Mouse (Mus musculus) forebrain, embryonic 10.5 days (tissue): Measurements from ENCODE around the gene Pih1d1. TPM values are rescaled to one million over a fixed set of nuclear protein-coding genes. Genes with fewer than 3 reads are reported as not detected.

Experiments
- DNase-seq: peaks from one replicate; pipeline ENCODE4 v3.0.0-alpha.2; 2017; ENCODE audit warnings: low spot score; ENCODE audit errors: extremely low spot score
- H3K27ac ChIP-seq: fragments of 300-500 bp; sonication (generic); 2 replicates; pipeline ENCODE4 v1.5.1; 2016; ENCODE audit warnings: mild to moderate bottlenecking
- H3K27me3 ChIP-seq: fragments of 300-500 bp; sonication (generic); 2 replicates; pipeline ENCODE4 v1.6.1; 2016; ENCODE audit warnings: mild to moderate bottlenecking; ENCODE audit not compliant: poor library complexity, severe bottlenecking
- H3K36me3 ChIP-seq: fragments of 300-500 bp; sonication (generic); replicated peaks from 2 replicates; pipeline ENCODE4 v1.6.1; 2016; ENCODE audit warnings: mild to moderate bottlenecking, moderate library complexity
- H3K4me1 ChIP-seq: fragments of 300-500 bp; sonication (generic); 2 replicates; pipeline ENCODE4 v1.6.1; 2016
- H3K4me3 ChIP-seq: fragments of 300-500 bp; sonication (generic); 2 replicates; pipeline ENCODE4 v1.5.1; 2016; ENCODE audit warnings: mild to moderate bottlenecking, moderate library complexity
- H3K9me3 ChIP-seq: fragments of 300-500 bp; sonication (generic); 2 replicates; pipeline ENCODE4 v1.6.1; 2016; ENCODE audit warnings: mild to moderate bottlenecking, moderate library complexity
- WGBS: fragments of 180-500 bp; shearing (Covaris S2); methylation state at CpG from one replicate; pipeline ENCODE4 v1.1.7; 2016; 5-methylcytosine and 5-hydroxymethylcytosine counted together
- microRNA counts: library from miRNA; unstranded; fragments of <30 nt; microRNA quantifications from one replicate; lab custom pipeline; 2017
- microRNA-seq: library from miRNA; unstranded; fragments of <30 nt; microRNA quantifications from one replicate; pipeline ENCODE4, GENCODE M21; 2017
- polyA plus RNA-seq: library from polyadenylated mRNA; unstranded; fragments of >200 nt; fragmentation: Nextera tagmentation; extraction: Ambion mirVana; gene quantifications from 2 replicates; pipeline ENCODE4 v1.2.1, GENCODE M21; 2016

Pih1d1 gene
- polyA plus RNA-seq, 1 experiment from 2014 or later = 98.5 TPM

DNA sequence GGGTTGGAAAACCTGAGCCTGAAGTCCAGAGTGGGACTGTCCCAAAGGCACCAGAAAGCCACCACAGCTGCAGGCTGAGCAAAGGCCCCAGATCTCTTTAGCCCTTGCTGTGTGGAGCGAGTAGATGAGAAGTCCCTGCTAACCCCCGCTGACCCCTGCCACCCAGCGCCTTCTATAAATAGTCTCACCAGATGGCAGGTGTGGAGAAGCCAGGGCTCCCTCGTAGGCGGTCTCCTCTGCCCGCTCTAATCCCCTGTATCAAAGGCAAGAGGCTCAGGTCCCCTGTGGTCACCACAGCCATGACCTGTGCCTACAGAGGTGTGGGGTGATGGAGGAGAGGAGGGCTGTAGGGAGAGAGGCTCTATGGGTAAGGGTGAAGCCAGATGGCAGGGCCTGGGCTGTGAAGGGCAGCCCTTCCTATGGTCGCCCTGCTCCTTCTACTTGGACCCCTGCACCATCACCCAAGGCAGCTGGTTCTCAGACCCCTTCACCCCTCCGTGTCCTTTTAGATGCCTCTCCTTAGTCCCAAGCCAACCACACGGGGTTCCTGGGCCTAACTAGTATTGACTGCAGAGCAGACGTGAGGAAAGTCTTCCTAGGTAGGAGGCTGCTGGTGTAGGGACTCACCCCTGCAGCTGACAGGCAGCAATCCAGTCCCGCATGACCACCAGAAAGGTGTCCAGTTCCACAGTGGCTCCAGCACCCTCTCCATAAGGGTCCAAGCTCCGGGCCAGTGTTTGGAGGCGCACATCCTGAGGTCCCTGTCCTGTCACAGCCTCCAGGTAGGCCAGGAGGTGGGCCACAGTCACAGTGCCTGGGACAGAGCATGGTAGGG is 41.5 kb downstream of the Pih1d1 start:
- no peak for DNase-seq
- peaks cover 62% of the 10 kb centered on the region for H3K27me3 ChIP-seq
- H3K4me3 ChIP-seq = no peak overlapping the region
- 55% methylated on average over 13 of the region's 13 CpGs for WGBS
- no peaks in the 10 kb centered on the region for H3K36me3 ChIP-seq
- peak overlapping the region; percentile 35; the same call in 1 of the 2 replicates for H3K27ac ChIP-seq
- no peaks in the 10 kb centered on the region for H3K9me3 ChIP-seq
- H3K4me1 ChIP-seq = peaks cover 45% of the 10 kb centered on the region

DNA sequence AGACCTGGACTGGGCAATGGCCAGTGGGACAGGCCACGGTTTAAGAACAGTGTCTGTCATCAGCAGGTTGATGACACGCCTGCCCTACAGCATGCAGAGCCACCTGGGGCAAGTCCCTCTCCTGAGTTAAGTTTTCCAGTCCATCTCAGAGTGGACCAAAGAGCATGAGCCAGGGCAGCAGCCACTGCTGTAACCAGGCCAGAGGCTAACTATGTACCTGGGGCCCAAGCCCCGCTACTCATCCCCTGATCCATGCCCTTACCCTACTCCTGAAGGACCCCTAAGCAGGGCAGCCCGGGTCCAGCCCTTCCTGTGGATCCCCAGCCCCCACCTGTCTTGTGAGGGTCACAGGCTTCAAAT is 42.1 kb downstream of the Pih1d1 start:
- Histone ChIP-seq H3K4me3 (no peak overlapping the region), H3K9me3 (no peaks in the 10 kb centered on the region), H3K27me3 (peaks cover 58% of the 10 kb centered on the region), H3K4me1 (peaks cover 42% of the 10 kb centered on the region), H3K36me3 (no peaks in the 10 kb centered on the region), H3K27ac (no peak overlapping the region; the same call in 1 of the 2 replicates)
- DNase-seq = no peak
- 84% methylated on average over 4 of the region's 4 CpGs for WGBS

DNA sequence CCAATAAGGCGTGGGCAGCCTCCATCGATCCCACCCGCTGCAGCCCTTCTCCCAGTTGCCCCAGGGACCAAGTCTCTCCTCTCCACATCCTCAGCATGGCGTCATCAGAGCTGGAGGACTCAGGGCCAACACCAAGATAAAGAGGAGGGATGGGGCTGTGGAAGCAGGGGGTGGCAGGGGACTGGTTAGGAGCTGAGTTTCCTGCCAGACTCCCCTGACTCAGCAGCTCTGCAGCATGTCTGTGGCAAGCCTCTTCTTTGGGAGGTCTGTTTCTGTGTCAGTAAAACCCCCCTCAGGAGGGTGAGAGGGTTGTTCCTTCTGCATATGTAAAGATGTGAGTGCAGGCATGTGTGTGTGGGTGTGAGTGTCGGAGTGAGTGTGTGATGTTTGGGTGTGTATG is 42.9 kb downstream of the Pih1d1 start:
- H3K36me3 ChIP-seq = no peaks in the 10 kb centered on the region
- peaks cover 33% of the 10 kb centered on the region for H3K4me1 ChIP-seq
- 69% methylated on average over 5 of the region's 5 CpGs for WGBS
- no peak overlapping the region for H3K27ac ChIP-seq
- no peak overlapping the region for H3K4me3 ChIP-seq
- DNase-seq = no peak
- H3K27me3 ChIP-seq = peaks cover 51% of the 10 kb centered on the region
- H3K9me3 ChIP-seq = no peaks in the 10 kb centered on the region

DNA sequence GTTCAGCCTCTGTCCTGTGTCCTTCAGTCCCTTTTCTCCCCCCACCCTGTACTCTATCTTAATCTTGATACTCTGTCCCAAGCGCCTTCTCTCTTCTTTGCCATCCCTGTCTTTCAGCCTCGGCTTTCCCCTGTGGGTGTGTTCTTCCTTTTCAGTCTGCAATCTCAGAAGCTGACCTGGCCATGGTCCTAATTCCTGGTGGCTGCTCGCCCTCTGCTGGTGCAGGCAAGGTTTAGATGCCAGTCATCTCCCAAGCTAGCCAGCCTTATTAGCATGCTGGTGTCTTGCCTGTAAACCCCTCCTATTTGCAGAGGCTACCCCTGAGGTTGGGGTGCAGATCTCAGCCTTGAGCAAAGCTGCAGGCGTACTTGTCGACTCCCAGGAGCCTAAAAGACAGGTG is 44.3 kb downstream of the Pih1d1 start:
- Histone ChIP-seq H3K27ac (no peak overlapping the region), H3K36me3 (no peaks in the 10 kb centered on the region), H3K4me1 (peaks cover 24% of the 10 kb centered on the region), H3K9me3 (no peaks in the 10 kb centered on the region), H3K27me3 (peaks cover 57% of the 10 kb centered on the region), H3K4me3 (no peak overlapping the region)
- 12% methylated on average over 5 of the region's 5 CpGs for WGBS
- DNase-seq = peak; percentile 66

DNA sequence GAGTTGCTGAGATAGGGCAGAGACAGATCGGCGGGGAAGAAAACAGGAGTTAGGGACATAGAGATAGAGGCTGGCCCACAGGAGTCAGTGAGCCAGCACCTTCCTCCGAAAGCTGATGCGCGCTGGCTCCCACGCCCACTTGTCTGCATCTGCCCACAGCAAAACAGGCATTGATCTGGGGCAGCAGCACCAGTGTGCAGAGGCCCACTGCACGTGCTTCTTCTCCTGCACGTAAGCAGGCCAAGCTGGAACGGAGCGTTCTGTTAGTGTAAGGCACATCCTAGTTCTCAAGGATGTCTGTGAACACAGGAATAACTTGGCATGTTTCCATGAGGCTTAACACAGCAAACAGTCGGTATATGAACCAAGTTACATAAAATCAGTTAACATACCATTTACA is 44.9 kb downstream of the Pih1d1 start:
- DNase-seq = no peak
- Histone ChIP-seq H3K27me3 (peaks cover 57% of the 10 kb centered on the region), H3K36me3 (no peaks in the 10 kb centered on the region), H3K4me1 (peaks cover 23% of the 10 kb centered on the region), H3K9me3 (no peaks in the 10 kb centered on the region), H3K4me3 (no peak overlapping the region), H3K27ac (no peak overlapping the region)
- 87% methylated on average over 11 of the region's 11 CpGs for WGBS

DNA sequence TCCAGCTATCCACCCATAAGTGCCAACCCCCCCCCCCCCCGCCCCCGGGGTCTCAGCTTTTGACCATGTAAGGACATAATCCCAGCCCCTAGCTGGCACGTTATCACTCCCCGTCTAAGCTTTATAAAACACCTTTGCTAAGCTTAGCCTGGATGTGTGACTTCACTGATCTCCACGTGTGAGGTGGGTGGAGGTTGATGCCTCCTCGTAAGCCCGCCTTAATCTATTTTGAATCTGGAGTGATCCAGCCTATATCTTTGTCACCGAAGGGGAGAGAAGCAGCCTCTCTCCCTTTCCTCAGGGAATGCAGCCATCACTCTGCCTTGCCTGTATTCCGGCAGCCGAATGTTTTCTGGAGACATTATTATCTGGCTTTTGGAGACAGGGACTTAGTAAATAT is 48.6 kb downstream of the Pih1d1 start:
- Histone ChIP-seq H3K9me3 (no peaks in the 10 kb centered on the region), H3K27me3 (peaks cover 43% of the 10 kb centered on the region), H3K36me3 (no peaks in the 10 kb centered on the region), H3K4me1 (peaks cover 12% of the 10 kb centered on the region), H3K4me3 (no peak overlapping the region), H3K27ac (no peak overlapping the region)
- DNase-seq = no peak
- 64% methylated on average over 10 of the region's 10 CpGs for WGBS

DNA sequence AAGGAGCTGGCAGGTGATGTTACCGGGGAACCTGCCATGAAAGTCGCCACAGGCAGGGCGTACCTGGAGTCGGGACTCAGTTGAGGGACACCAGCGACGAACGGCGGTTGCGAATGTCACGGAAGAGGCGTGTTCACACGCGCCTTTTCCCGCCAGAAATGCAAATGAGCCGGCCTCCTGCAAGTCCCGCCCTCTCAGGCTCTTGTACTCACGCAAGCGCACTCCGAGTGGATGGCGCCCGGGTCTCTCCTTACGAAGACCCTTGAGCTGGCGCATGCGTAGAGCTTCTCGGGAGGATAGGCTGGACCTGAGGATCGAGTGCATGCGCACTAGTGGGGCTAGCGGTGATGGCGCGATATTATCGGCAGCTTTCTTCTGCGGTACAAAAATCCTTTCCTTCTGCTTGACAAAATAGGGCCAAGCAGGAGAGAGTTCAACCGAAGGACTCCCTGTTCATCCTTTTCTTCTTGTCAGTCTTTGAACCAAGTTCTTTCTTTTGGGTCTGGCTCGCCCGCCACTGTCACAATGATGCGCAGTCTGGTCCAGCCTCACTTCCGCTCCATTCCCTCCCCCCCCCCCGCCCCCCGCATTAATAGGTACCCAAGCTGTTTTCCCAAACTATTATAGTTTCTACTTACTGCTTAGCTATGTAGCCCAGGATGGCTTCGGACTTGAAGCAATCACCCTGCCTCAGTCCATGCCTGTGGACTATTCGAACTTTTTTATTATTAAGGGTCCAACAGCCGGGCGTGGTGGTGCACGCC is 50.5 kb downstream of the Pih1d1 start, which contains the start of gene Ccdc155:
Gene Ccdc155 (minus strand): TSS at position 513 of the 764 bp plus-strand sequence.
- H3K27me3 ChIP-seq = peaks cover 47% of the 10 kb centered on the region
- DNase-seq = peak; percentile 99
- H3K9me3 ChIP-seq = no peaks in the 10 kb centered on the region
- no peaks in the 10 kb centered on the region for H3K36me3 ChIP-seq
- H3K27ac ChIP-seq = peak within 1 kb of the TSS; percentile 88
- 9% methylated on average over 44 of the region's 44 CpGs for WGBS
- peaks cover 5% of the 10 kb centered on the region for H3K4me1 ChIP-seq
- peak within 1 kb of the TSS; percentile 57 for H3K4me3 ChIP-seq

DNA sequence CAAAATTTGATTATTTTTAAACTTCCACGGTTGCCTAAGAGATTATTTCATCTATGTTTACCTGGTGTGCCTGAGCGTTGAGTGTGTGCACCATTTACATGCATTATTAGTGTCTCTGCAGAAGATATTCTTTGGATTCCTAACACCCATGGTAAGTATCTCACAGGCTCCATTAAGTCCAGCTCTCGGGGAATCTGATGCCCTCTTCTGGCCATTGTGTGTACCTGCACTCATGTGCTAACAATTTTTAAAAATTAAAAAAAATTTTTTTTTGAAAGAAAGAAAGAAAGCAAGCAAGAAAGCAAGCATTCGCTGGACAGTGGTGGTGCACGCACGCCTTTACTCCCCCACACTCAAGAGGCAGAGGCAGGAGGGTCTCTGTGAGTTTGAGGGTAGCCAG is 54.2 kb downstream of the Pih1d1 start:
- Histone ChIP-seq H3K27me3 (peaks cover 62% of the 10 kb centered on the region), H3K9me3 (no peaks in the 10 kb centered on the region), H3K4me1 (peaks cover 13% of the 10 kb centered on the region), H3K27ac (no peak overlapping the region), H3K4me3 (no peak overlapping the region), H3K36me3 (no peaks in the 10 kb centered on the region)
- WGBS = 81% methylated on average over 6 of the region's 6 CpGs
- DNase-seq = no peak

MicroRNAs within 50 kb of the gene (microRNA counts, 519-probe panel; counts per million panel counts)
- microRNA mmu-miR-150 (lab: Ali Mortazavi, UCI) = 341 counts per million, percentile 65 among the panel's probes with 10 or more counts

Small RNA genes within 50 kb of the gene (microRNA-seq; reads per million reads assigned to microRNA genes)
- gene Mir150 (2.7 reads per million), gene Mir5121 (34.1 reads per million, percentile 37 among the genes with 10 or more reads in this experiment), gene Mir7055 (not detected)

Other genes with a start within 250 kb of the Pih1d1 start
- gene Ap2a1, start 224.8 kb upstream of the Pih1d1 start, polyA plus RNA-seq = 69.1 and 69.5 TPM in 2 replicates
- gene Tsks, start 211.1 kb upstream of the Pih1d1 start, polyA plus RNA-seq = 0.47 TPM in 1 of 2 replicates, not detected in the other
- gene Cpt1c, start 179.5 kb upstream of the Pih1d1 start, polyA plus RNA-seq = 19.4 and 20.8 TPM in 2 replicates
- gene Prmt1, start 167.7 kb upstream of the Pih1d1 start, polyA plus RNA-seq = 909 and 984 TPM in 2 replicates
- gene Irf3, start 156.7 kb upstream of the Pih1d1 start, polyA plus RNA-seq = 70.5 and 76.0 TPM in 2 replicates
- 80.7 and 83.9 TPM in 2 replicates for gene Bcl2l12, start 155.6 kb upstream of the Pih1d1 start, polyA plus RNA-seq
- 39.9 and 41.0 TPM in 2 replicates for gene Scaf1, start 137.9 kb upstream of the Pih1d1 start, polyA plus RNA-seq
- gene Rras, start 136.3 kb upstream of the Pih1d1 start, polyA plus RNA-seq = 15.0 and 16.8 TPM in 2 replicates
- 11.9 and 12.7 TPM in 2 replicates for gene Prr12, start 101.4 kb upstream of the Pih1d1 start, polyA plus RNA-seq
- 61.2 and 67.6 TPM in 2 replicates for gene Nosip, start 91.9 kb upstream of the Pih1d1 start, polyA plus RNA-seq
- gene Prrg2, start 91.6 kb upstream of the Pih1d1 start, polyA plus RNA-seq = 16.5 and 17.7 TPM in 2 replicates
- gene Rcn3, start 62.1 kb upstream of the Pih1d1 start, polyA plus RNA-seq = 101 and 113 TPM in 2 replicates
- gene Fcgrt, start 50.5 kb upstream of the Pih1d1 start, polyA plus RNA-seq = 5.5 and 5.9 TPM in 2 replicates
- gene Rps11, start 29.9 kb upstream of the Pih1d1 start, polyA plus RNA-seq = 1,843 and 1,853 TPM in 2 replicates
- gene Rpl13a, start 25.5 kb upstream of the Pih1d1 start, polyA plus RNA-seq = 1,219 and 1,234 TPM in 2 replicates
- 0.11 and 0.27 TPM in 2 replicates for gene Gm45713, start 18.1 kb upstream of the Pih1d1 start, polyA plus RNA-seq
- gene Flt3l, start 17.9 kb upstream of the Pih1d1 start, polyA plus RNA-seq = 1.1 and 1.4 TPM in 2 replicates
- 53.0 and 55.1 TPM in 2 replicates for gene Aldh16a1, start 281 bp downstream of the Pih1d1 start, polyA plus RNA-seq
- 0.95 and 1.2 TPM in 2 replicates for gene Slc17a7, start 9.6 kb downstream of the Pih1d1 start, polyA plus RNA-seq
- 0.15 TPM in 1 of 2 replicates, not detected in the other for gene Gfy, start 25.3 kb downstream of the Pih1d1 start, polyA plus RNA-seq
- gene Pth2, start 26.7 kb downstream of the Pih1d1 start, polyA plus RNA-seq = 0.33 TPM in 1 of 2 replicates, not detected in the other
- gene Ccdc155, start 50.6 kb downstream of the Pih1d1 start, polyA plus RNA-seq = 0.57 and 0.66 TPM in 2 replicates
- 1.0 TPM in 2 replicates for gene Dkkl1, start 57.8 kb downstream of the Pih1d1 start, polyA plus RNA-seq
- gene Tead2, start 61.5 kb downstream of the Pih1d1 start, polyA plus RNA-seq = 337 and 380 TPM in 2 replicates
- 1.1 TPM in 2 replicates for gene Cd37, start 84.8 kb downstream of the Pih1d1 start, polyA plus RNA-seq
- gene Slc6a16, start 86.8 kb downstream of the Pih1d1 start, polyA plus RNA-seq = not detected in 2 replicates
- gene Slc6a21, start 123.2 kb downstream of the Pih1d1 start, polyA plus RNA-seq = not detected in 2 replicates
- 8.3 and 8.9 TPM in 2 replicates for gene Trpm4, start 179.5 kb downstream of the Pih1d1 start, polyA plus RNA-seq
- gene Hrc, start 181.0 kb downstream of the Pih1d1 start, polyA plus RNA-seq = 0.31 and 0.42 TPM in 2 replicates
- gene Ppfia3, start 212.7 kb downstream of the Pih1d1 start, polyA plus RNA-seq = 6.0 and 8.9 TPM in 2 replicates
- 0.47 and 0.81 TPM in 2 replicates for gene Lin7b, start 216.3 kb downstream of the Pih1d1 start, polyA plus RNA-seq
- gene Snrnp70, start 241.4 kb downstream of the Pih1d1 start, polyA plus RNA-seq = 295 TPM in 2 replicates